Mouse (Mus musculus) MEL (cell line): Measurements from ENCODE around the gene Map2k5. TPM values are rescaled to one million over a fixed set of nuclear protein-coding genes. Genes with fewer than 3 reads are reported as not detected.

Source experiments
- DNase-seq: peaks from one replicate; pipeline ENCODE4 v3.0.0; 2011; ENCODE audit warnings: low read depth, low spot score
- H3K27ac ChIP-seq: 2 replicates; pipeline ENCODE4 v1.5.1; 2012; ENCODE audit warnings: low read depth, mild to moderate bottlenecking, control low read depth, low read length, moderate library complexity; ENCODE audit not compliant: control insufficient read depth
- H3K27me3 ChIP-seq, 2 experiments: fragments of 150-350 bp in 1 of 2; sonication (generic) in 1 of 2; 2 replicates each; pipeline ENCODE4 v1.6.1; 2012; ENCODE audit warnings: low read length in 2 of 2, mild to moderate bottlenecking in 2 of 2, improper control_type of control experiment in 1 of 2, moderate library complexity in 1 of 2; ENCODE audit not compliant: insufficient read depth in 2 of 2, control insufficient read depth in 1 of 2
- H3K36me3 ChIP-seq, 2 experiments: 2 replicates each; pipeline ENCODE4 v1.6.1; 2012 to 2014; ENCODE audit warnings: low read length in 2 of 2, improper control_type of control experiment in 1 of 2, inconsistent platforms in 1 of 2, mild to moderate bottlenecking in 1 of 2; ENCODE audit not compliant: insufficient read depth in 2 of 2, control insufficient read depth in 1 of 2
- H3K4me1 ChIP-seq, 2 experiments: fragments of 150-350 bp in 1 of 2; sonication (generic) in 1 of 2; 2 replicates each; pipeline ENCODE4 v1.6.1; 2012; ENCODE audit warnings: low read length in 2 of 2, improper control_type of control experiment in 1 of 2, mild to moderate bottlenecking in 1 of 2; ENCODE audit not compliant: insufficient read depth in 2 of 2, control insufficient read depth in 1 of 2
- H3K4me3 ChIP-seq, 2 experiments: fragments of 150-350 bp in 1 of 2; sonication (generic) in 1 of 2; 2 replicates each; pipeline ENCODE4 v1.5.1; 2012; ENCODE audit warnings: low read depth in 2 of 2, low read length in 2 of 2, mild to moderate bottlenecking in 2 of 2, moderate library complexity in 2 of 2, control low read depth in 1 of 2, improper control_type of control experiment in 1 of 2; ENCODE audit not compliant: control insufficient read depth in 1 of 2, insufficient read depth in 1 of 2
- H3K79me2 ChIP-seq: 2 replicates; pipeline ENCODE4 v1.6.1; 2012; ENCODE audit warnings: mild to moderate bottlenecking, low read length, moderate library complexity; ENCODE audit not compliant: control insufficient read depth, poor library complexity, insufficient read depth
- H3K9ac ChIP-seq: 2 replicates; pipeline ENCODE4 v1.6.1; 2012; ENCODE audit warnings: low read depth, mild to moderate bottlenecking, control low read depth, low read length, moderate library complexity; ENCODE audit not compliant: control insufficient read depth, poor library complexity, severe bottlenecking
- H3K9me3 ChIP-seq: fragments of 150-350 bp; sonication (generic); replicated peaks from 2 replicates; pipeline ENCODE4 v1.6.1; 2012; ENCODE audit warnings: mild to moderate bottlenecking, low read length, improper control_type of control experiment, moderate library complexity; ENCODE audit not compliant: insufficient read depth
- BHLHE40 ChIP-seq: IDR thresholded peaks from 2 replicates; pipeline ENCODE4 v1.6.1; 2012; ENCODE audit warnings: low read depth, mild to moderate bottlenecking, inconsistent platforms, low read length, improper control_type of control experiment, borderline replicate concordance
- CHD1 ChIP-seq: IDR thresholded peaks from 2 replicates; pipeline ENCODE4 v1.6.1; 2012; ENCODE audit warnings: low read depth, mild to moderate bottlenecking, inconsistent platforms, low read length, improper control_type of control experiment
- CHD2 ChIP-seq: IDR thresholded peaks from 2 replicates; pipeline ENCODE4 v1.6.1; 2011; ENCODE audit warnings: low read length, improper control_type of control experiment
- CTCF ChIP-seq, 3 experiments: IDR thresholded peaks in 2 of 3; conservative IDR thresholded peaks in 1 of 3; 2 replicates each; pipeline ENCODE4 v1.5.1; 2011 to 2012; ENCODE audit warnings: low read length in 3 of 3, low read depth in 2 of 3, mild to moderate bottlenecking in 2 of 3, improper control_type of control experiment in 1 of 3, inconsistent platforms in 1 of 3, mixed read lengths in 1 of 3, moderate library complexity in 1 of 3; ENCODE audit not compliant: control insufficient read depth in 1 of 3, insufficient read depth in 1 of 3, poor library complexity in 1 of 3, severe bottlenecking in 1 of 3
- E2F4 ChIP-seq: IDR thresholded peaks from 2 replicates; pipeline ENCODE4 v1.6.1; 2011; ENCODE audit warnings: low read depth, low read length, improper control_type of control experiment, borderline replicate concordance
- ELF1 ChIP-seq: IDR thresholded peaks from 2 replicates; pipeline ENCODE4 v1.6.1; 2014; ENCODE audit warnings: low read depth, mild to moderate bottlenecking, inconsistent platforms, low read length, improper control_type of control experiment, moderate library complexity
- EP300 ChIP-seq, 2 experiments: IDR thresholded peaks; 2 replicates each; pipeline ENCODE4 v1.6.1; 2011; ENCODE audit warnings: improper control_type of control experiment in 2 of 2, low read length in 2 of 2, low read depth in 1 of 2, mild to moderate bottlenecking in 1 of 2
- ETS1 ChIP-seq: IDR thresholded peaks from 2 replicates; pipeline ENCODE4 v1.6.1; 2012; ENCODE audit warnings: low read depth, mild to moderate bottlenecking, inconsistent platforms, low read length, improper control_type of control experiment, moderate library complexity
- GABPA ChIP-seq: IDR thresholded peaks from 2 replicates; pipeline ENCODE4 v1.6.1; 2012; ENCODE audit warnings: low read depth, mild to moderate bottlenecking, inconsistent platforms, low read length, improper control_type of control experiment, moderate library complexity
- GATA1 ChIP-seq: IDR thresholded peaks from 2 replicates; pipeline ENCODE4 v1.6.1; 2011; ENCODE audit warnings: low read depth, low read length, improper control_type of control experiment
- JUND ChIP-seq: IDR thresholded peaks from 2 replicates; pipeline ENCODE4 v1.6.1; 2011; ENCODE audit warnings: low read depth, mild to moderate bottlenecking, improper control_type of control experiment, low read length
- KAT2A ChIP-seq: conservative IDR thresholded peaks from 2 replicates; pipeline ENCODE4 v1.6.1; 2012; ENCODE audit warnings: low read depth, low read length, improper control_type of control experiment, inconsistent platforms
- MAFK ChIP-seq: IDR thresholded peaks from 2 replicates; pipeline ENCODE4 v1.6.1; 2011; ENCODE audit warnings: low read depth, mild to moderate bottlenecking, low read length, improper control_type of control experiment, borderline replicate concordance
- MAX ChIP-seq: IDR thresholded peaks from 2 replicates; pipeline ENCODE4 v1.6.1; 2011; ENCODE audit warnings: low read length, improper control_type of control experiment
- MAZ ChIP-seq: IDR thresholded peaks from 2 replicates; pipeline ENCODE4 v1.6.1; 2012; ENCODE audit warnings: low read depth, mild to moderate bottlenecking, inconsistent platforms, low read length, improper control_type of control experiment
- MEF2A ChIP-seq: IDR thresholded peaks from 2 replicates; pipeline ENCODE4 v1.6.1; 2014; ENCODE audit warnings: low read depth, mild to moderate bottlenecking, inconsistent platforms, low read length, improper control_type of control experiment; ENCODE audit not compliant: poor library complexity, insufficient replicate concordance, severe bottlenecking; ENCODE audit errors: extremely low read depth
- MYB ChIP-seq: IDR thresholded peaks from 2 replicates; pipeline ENCODE4 v1.6.1; 2011; ENCODE audit warnings: mild to moderate bottlenecking, low read depth, low read length, improper control_type of control experiment
- MYC ChIP-seq: IDR thresholded peaks from 2 replicates; pipeline ENCODE4 v1.6.1; 2011; ENCODE audit warnings: low read depth, mild to moderate bottlenecking, low read length, improper control_type of control experiment, moderate library complexity
- NELFE ChIP-seq: IDR thresholded peaks from 2 replicates; pipeline ENCODE4 v1.6.1; 2011; ENCODE audit warnings: low read depth, low read length, improper control_type of control experiment
- NRF1 ChIP-seq: IDR thresholded peaks from 2 replicates; pipeline ENCODE4 v1.6.1; 2014; ENCODE audit warnings: low read depth, mild to moderate bottlenecking, inconsistent platforms, low read length, improper control_type of control experiment, moderate library complexity; ENCODE audit not compliant: poor library complexity, insufficient read depth, severe bottlenecking
- POLR2A ChIP-seq, 2 experiments: IDR thresholded peaks; 2 replicates each; pipeline ENCODE4 v1.6.1; 2011 to 2012; ENCODE audit warnings: low read length in 2 of 2, mild to moderate bottlenecking in 2 of 2, control low read depth in 1 of 2, improper control_type of control experiment in 1 of 2, low read depth in 1 of 2, moderate library complexity in 1 of 2; ENCODE audit not compliant: control insufficient read depth in 1 of 2, insufficient read depth in 1 of 2, poor library complexity in 1 of 2
- POLR2AphosphoS2 ChIP-seq: IDR thresholded peaks from 2 replicates; pipeline ENCODE4 v1.6.1; 2011; ENCODE audit warnings: low read length, improper control_type of control experiment
- POLR2AphosphoS5 ChIP-seq: IDR thresholded peaks from 2 replicates; pipeline ENCODE4 v1.6.1; 2012; ENCODE audit warnings: low read depth, borderline replicate concordance, mild to moderate bottlenecking, inconsistent platforms, low read length, moderate library complexity, mixed read lengths
- RAD21 ChIP-seq: IDR thresholded peaks from 2 replicates; pipeline ENCODE4 v1.6.1; 2011; ENCODE audit warnings: mild to moderate bottlenecking, low read depth, low read length, improper control_type of control experiment
- SIN3A ChIP-seq: IDR thresholded peaks from 2 replicates; pipeline ENCODE4 v1.6.1; 2012; ENCODE audit warnings: low read length, improper control_type of control experiment, inconsistent platforms
- SMC3 ChIP-seq: IDR thresholded peaks from 2 replicates; pipeline ENCODE4 v1.6.1; 2011; ENCODE audit warnings: low read depth, low read length, improper control_type of control experiment
- TAL1 ChIP-seq: IDR thresholded peaks from 2 replicates; pipeline ENCODE4 v1.6.1; 2012; ENCODE audit warnings: mild to moderate bottlenecking, inconsistent platforms, low read length, moderate library complexity, mixed read lengths
- TBP ChIP-seq: IDR thresholded peaks from 2 replicates; pipeline ENCODE4 v1.8.0; 2011; ENCODE audit warnings: low read depth, low read length, improper control_type of control experiment
- TCF12 ChIP-seq: IDR thresholded peaks from 2 replicates; pipeline ENCODE4 v1.6.1; 2014; ENCODE audit warnings: low read depth, mild to moderate bottlenecking, inconsistent platforms, low read length, improper control_type of control experiment, moderate library complexity
- UBTF ChIP-seq: IDR thresholded peaks from 2 replicates; pipeline ENCODE4 v1.6.1; 2012; ENCODE audit warnings: low read depth, mild to moderate bottlenecking, inconsistent platforms, low read length, improper control_type of control experiment, moderate library complexity, borderline replicate concordance; ENCODE audit not compliant: insufficient read depth
- USF2 ChIP-seq, 2 experiments: IDR thresholded peaks; 2 replicates each; pipeline ENCODE4 v1.6.1; 2011 to 2012; ENCODE audit warnings: improper control_type of control experiment in 2 of 2, low read length in 2 of 2, borderline replicate concordance in 1 of 2, inconsistent platforms in 1 of 2, low read depth in 1 of 2, mild to moderate bottlenecking in 1 of 2; ENCODE audit not compliant: insufficient read depth in 1 of 2
- ZC3H11A ChIP-seq: IDR thresholded peaks from 2 replicates; pipeline ENCODE4 v1.6.1; 2012; ENCODE audit warnings: low read depth, mild to moderate bottlenecking, inconsistent platforms, low read length, improper control_type of control experiment
- ZKSCAN1 ChIP-seq: IDR thresholded peaks from 2 replicates; pipeline ENCODE4 v1.6.1; 2012; ENCODE audit warnings: low read depth, mild to moderate bottlenecking, inconsistent platforms, low read length, improper control_type of control experiment, moderate library complexity
- ZMIZ1 ChIP-seq: IDR thresholded peaks from 2 replicates; pipeline ENCODE4 v1.6.1; 2012; ENCODE audit warnings: low read depth, mild to moderate bottlenecking, inconsistent platforms, low read length, improper control_type of control experiment, moderate library complexity
- polyA plus RNA-seq, 2 experiments: library from polyadenylated mRNA; stranded (reverse) in 1 of 2; unstranded in 1 of 2; fragments of >175 nt in 1 of 2; fragments of >200 nt in 1 of 2; gene quantifications; 2 replicates each; pipeline versions ENCODE4 v1.2.1 to v1.2.4; 2012; ENCODE audit warnings: low replicate concordance in 2 of 2, low read depth in 1 of 2; ENCODE audit not compliant: insufficient read length in 2 of 2, insufficient read depth in 1 of 2, missing spikeins in 1 of 2
- total RNA-seq: library from RNA; depleted of rRNA; stranded (reverse); fragments of 300-350 nt; gene quantifications from 2 replicates; pipeline ENCODE4 v1.2.3, GENCODE M21; 2012

Gene Map2k5
- total and polyA plus RNA-seq, 3 experiments, result 9.6 to 29.1 TPM; not detected in 1

- Histone ChIP-seq H3K9ac (peak overlapping the region; percentile 95), H3K27me3 (no peaks in the 10 kb centered on the region), H3K27ac (peak overlapping the region; percentile 79), H3K79me2 (no peaks in the 10 kb centered on the region; the same call in 1 of the 2 replicates), H3K4me3 (peak overlapping the region; percentile 73 to 96), H3K36me3 (peaks cover 0 to 2% of the 10 kb centered on the region in 2 experiments; a peak in 1 of 4 replicates), H3K9me3 (no peaks in the 10 kb centered on the region), H3K4me1 (peaks cover 0 to 15% of the 10 kb centered on the region in 2 experiments; a peak in 1 of 4 replicates)
- DNase-seq, result peak; percentile 96
- TF ChIP-seq CHD1 (no peak), CHD2 (no peak), MAZ (no peak), TBP (peak; percentile 99), RAD21 (no peak), ELF1 (no peak), NELFE (peak; percentile 80), MYC (peak; percentile 83), SMC3 (no peak), BHLHE40 (peak; percentile 74; the same call in 1 of the 2 replicates), ZKSCAN1 (no peak), POLR2AphosphoS2 (no peak; the same call in 1 of the 2 replicates), GATA1 (0 out of 2 replicates have a peak, but pooled peaks have one; percentile 9), UBTF (no peak), TCF12 (no peak), NRF1 (peak; percentile 64), POLR2A (IDR thresholded peaks at IDR 0.05; ENCODE audit: control insufficient read depth in 1 of 2, insufficient read depth in 1 of 2, low read depth in 1 of 2, low read length in 2 of 2, poor library complexity in 1 of 2) (peak; percentile 76 to 85), CTCF (IDR thresholded peaks at IDR 0.05 in 2 of 3, conservative IDR thresholded peaks at IDR 0.05 in 1 of 3; ENCODE audit: control insufficient read depth in 1 of 3, insufficient read depth in 1 of 3, low read depth in 2 of 3, low read length in 3 of 3, poor library complexity in 1 of 3, severe bottlenecking in 1 of 3) (no peak), GABPA (no peak), ZMIZ1 (0 out of 2 replicates have a peak, but pooled peaks have one; percentile 54), POLR2AphosphoS5 (no peak), E2F4 (no peak), MAFK (peak; percentile 96), JUND (no peak), USF2 (IDR thresholded peaks at IDR 0.05; ENCODE audit: borderline replicate concordance in 1 of 2, insufficient read depth in 1 of 2, low read depth in 1 of 2, low read length in 2 of 2) (peak; percentile 66 to 91; a peak in 3 of 4 replicates), ETS1 (0 out of 2 replicates have a peak, but pooled peaks have one; percentile 34), EP300 (IDR thresholded peaks at IDR 0.05; ENCODE audit: low read depth in 1 of 2, low read length in 2 of 2) (no peak), TAL1 (no peak), SIN3A (peak; percentile 47; the same call in 1 of the 2 replicates), ZC3H11A (no peak), KAT2A (no peak; the same call in 1 of the 2 replicates), MYB (no peak), MEF2A (no peak), MAX (peak; percentile 97)
These were observed 244.8 kb downstream of the Map2k5 start for GRCm38 (mm10) chr9:63132673-63133601.
